Mouse (Mus musculus) kidney, adult 2 months (tissue): Measurements from ENCODE around the gene Pbdc1. TPM values are rescaled to one million over a fixed set of nuclear protein-coding genes. Genes with fewer than 3 reads are reported as not detected.
"Not testable (repeated sequence)": the region's sequence is repeated elsewhere in the genome, so short reads cannot be mapped to it uniquely, and the experiment has no call there.

ENCODE experiments used
- DNase-seq: peaks from one replicate; pipeline ENCODE4 v3.0.0; 2021
- H3K27ac ChIP-seq: fragments of 200-500 bp; 2 replicates; pipeline ENCODE4 v1.5.1; 2012; ENCODE audit warnings: low read depth, low read length, control low read depth, inconsistent platforms; ENCODE audit not compliant: insufficient read depth
- H3K27me3 ChIP-seq: fragments of 200-500 bp; replicated peaks from 2 replicates; pipeline ENCODE4 v1.6.1; 2012; ENCODE audit warnings: mild to moderate bottlenecking, moderate library complexity, low read length, inconsistent platforms; ENCODE audit not compliant: control insufficient read depth, insufficient read depth
- H3K36me3 ChIP-seq: fragments of 200-500 bp; 2 replicates; pipeline ENCODE4 v1.6.1; 2012; ENCODE audit warnings: mild to moderate bottlenecking, moderate library complexity, low read length, inconsistent platforms; ENCODE audit not compliant: control insufficient read depth, insufficient read depth
- H3K4me1 ChIP-seq: fragments of 200-500 bp; 2 replicates; pipeline ENCODE4 v1.6.1; 2011; ENCODE audit warnings: low read length; ENCODE audit not compliant: control insufficient read depth, insufficient read depth
- H3K4me3 ChIP-seq: fragments of 200-500 bp; 2 replicates; pipeline ENCODE4 v1.5.1; 2011; ENCODE audit warnings: mild to moderate bottlenecking, low read depth, low read length, control low read depth; ENCODE audit not compliant: insufficient read depth
- CTCF ChIP-seq: fragments of 200-500 bp; conservative IDR thresholded peaks from 2 replicates; pipeline ENCODE4 v1.5.1; 2011; ENCODE audit warnings: low read depth, mild to moderate bottlenecking, control low read depth, low read length, moderate library complexity, mixed read lengths; ENCODE audit not compliant: insufficient read depth, insufficient read length
- POLR2A ChIP-seq: fragments of 200-500 bp; IDR thresholded peaks from one replicate; pipeline ENCODE4 v1.6.1; 2011; ENCODE audit warnings: low read depth, low read length, control low read depth
- WGBS: fragments of 180-500 bp; shearing (Covaris S2); methylation state at CpG from one replicate; pipeline ENCODE4 v1.1.7; 2018; 5-methylcytosine and 5-hydroxymethylcytosine counted together
- polyA plus RNA-seq: library from polyadenylated mRNA; depleted of rRNA; stranded (reverse); fragments of >200 nt; gene quantifications from 2 replicates; pipeline ENCODE4 v1.2.3, GENCODE M21; 2012; rRNA removed

The Pbdc1 gene
- polyA plus RNA-seq = 10.6 and 13.8 TPM in 2 replicates

GRCm38 (mm10) chrX:105079615-105080092, at the start of gene Pbdc1:
Pbdc1 (plus strand) TSS chrX:105079756.
- no peaks in the 10 kb centered on the region for H3K27me3 ChIP-seq
- H3K4me3 ChIP-seq = peak within 1 kb of the TSS; percentile 87
- no peaks in the 10 kb centered on the region for H3K4me1 ChIP-seq
- DNase-seq = peak; percentile 93
- H3K27ac ChIP-seq = peak within 1 kb of the TSS; percentile 81; the same call in 1 of the 2 replicates
- no peaks in the 10 kb centered on the region for H3K36me3 ChIP-seq
- TF ChIP-seq POLR2A = no peak
- TF ChIP-seq CTCF = no peak
- WGBS = under 1% methylated on average over 35 of the region's 35 CpGs

GRCm38 (mm10) chrX:105037666-105038065, 41.9 kb upstream of the Pbdc1 start:
- Histone ChIP-seq H3K27ac (no peak overlapping the region), H3K36me3 (no peaks in the 10 kb centered on the region), H3K4me1 (no peaks in the 10 kb centered on the region), H3K27me3 (no peaks in the 10 kb centered on the region), H3K4me3 (no peak overlapping the region)
- no peak for TF ChIP-seq CTCF
- TF ChIP-seq POLR2A = no peak
- 79% methylated on average over 3 of the region's 3 CpGs for WGBS
- no peak for DNase-seq

GRCm38 (mm10) chrX:105064294-105064693, 15.3 kb upstream of the Pbdc1 start:
- H3K36me3 ChIP-seq = no peaks in the 10 kb centered on the region
- DNase-seq = no peak
- no peak overlapping the region for H3K4me3 ChIP-seq
- 94% methylated on average over 10 of the region's 10 CpGs for WGBS
- no peaks in the 10 kb centered on the region for H3K27me3 ChIP-seq
- H3K4me1 ChIP-seq = peaks cover 3% of the 10 kb centered on the region; the same call in 1 of the 2 replicates
- TF ChIP-seq POLR2A = no peak
- TF ChIP-seq CTCF = no peak
- H3K27ac ChIP-seq = no peak overlapping the region

GRCm38 (mm10) chrX:105064801-105065200, 14.8 kb upstream of the Pbdc1 start:
- Histone ChIP-seq H3K36me3 (no peaks in the 10 kb centered on the region), H3K27me3 (no peaks in the 10 kb centered on the region), H3K4me1 (peaks cover 3% of the 10 kb centered on the region; the same call in 1 of the 2 replicates), H3K27ac (no peak overlapping the region), H3K4me3 (no peak overlapping the region)
- no peak for DNase-seq
- TF ChIP-seq POLR2A (no peak), CTCF (no peak)
- 85% methylated on average over 4 of the region's 4 CpGs for WGBS

GRCm38 (mm10) chrX:105069671-105070503, 9.7 kb upstream of the Pbdc1 start:
- H3K36me3 ChIP-seq = no peaks in the 10 kb centered on the region
- no peaks in the 10 kb centered on the region for H3K27me3 ChIP-seq
- under 1% methylated on average over 32 of the region's 32 CpGs for WGBS
- TF ChIP-seq CTCF (peak; percentile 33), POLR2A (no peak)
- peak overlapping the region; percentile 91 for H3K4me3 ChIP-seq
- peaks cover 3% of the 10 kb centered on the region; the same call in 1 of the 2 replicates for H3K4me1 ChIP-seq
- peak overlapping the region; percentile 80; the same call in 1 of the 2 replicates for H3K27ac ChIP-seq
- peak; percentile 91 for DNase-seq

- Histone ChIP-seq H3K27me3 (no peaks in the 10 kb centered on the region), H3K36me3 (no peaks in the 10 kb centered on the region), H3K27ac (peak overlapping the region; percentile 81; the same call in 1 of the 2 replicates), H3K4me3 (peak overlapping the region; percentile 67), H3K4me1 (no peaks in the 10 kb centered on the region)
- WGBS = under 1% methylated on average over 12 of the region's 12 CpGs
- no peak for TF ChIP-seq POLR2A
- TF ChIP-seq CTCF = no peak
- DNase-seq = no peak
These were observed 405 bp upstream of the Pbdc1 start for GRCm38 (mm10) chrX:105079151-105079550.

GRCm38 (mm10) chrX:105080096-105080495, 540 bp downstream of the Pbdc1 start:
- Histone ChIP-seq H3K27ac (no peak overlapping the region), H3K27me3 (no peaks in the 10 kb centered on the region), H3K4me1 (no peaks in the 10 kb centered on the region), H3K36me3 (no peaks in the 10 kb centered on the region), H3K4me3 (peak overlapping the region; percentile 87)
- no peak for DNase-seq
- WGBS = 2% methylated on average over 8 of the region's 8 CpGs
- no peak for TF ChIP-seq POLR2A
- TF ChIP-seq CTCF = no peak

- not testable (repeated sequence) for H3K27ac ChIP-seq, DNase-seq
These were observed 3.5 kb downstream of the Pbdc1 start for GRCm38 (mm10) chrX:105083013-105083412.

More at GRCm38 (mm10) chrX:105083013-105083412, 3.5 kb downstream of the Pbdc1 start:
- not testable (repeated sequence) for H3K4me1 ChIP-seq, H3K27me3 ChIP-seq, H3K4me3 ChIP-seq, H3K36me3 ChIP-seq
- 93% methylated on average over 7 of the region's 7 CpGs for WGBS
